Mouse (Mus musculus) neural tube, embryonic 14.5 days (tissue): Measurements from ENCODE around the gene Cntn2. TPM values are rescaled to one million over a fixed set of nuclear protein-coding genes. Genes with fewer than 3 reads are reported as not detected.

ENCODE experiments used
- ATAC-seq: fragments of 200-750 bp; cut with Nextera tagmentation; 2 replicates; pipeline ENCODE4 v1.8.0; 2017; ENCODE audit warnings: low read depth, mild to moderate bottlenecking, moderate TSS enrichment, moderate library complexity
- H3K27ac ChIP-seq: fragments of 300-500 bp; sonication (generic); 2 replicates; pipeline ENCODE4 v1.5.1; 2014; ENCODE audit warnings: low read depth, mild to moderate bottlenecking, control low read depth, low read length, moderate library complexity, mixed read lengths
- H3K27me3 ChIP-seq: fragments of 300-500 bp; sonication (generic); 2 replicates; pipeline ENCODE4 v1.6.1; 2014; ENCODE audit warnings: low read length; ENCODE audit not compliant: control insufficient read depth, insufficient read depth
- H3K36me3 ChIP-seq: fragments of 300-500 bp; sonication (generic); 2 replicates; pipeline ENCODE4 v1.6.1; 2014; ENCODE audit warnings: low read length, mixed read lengths; ENCODE audit not compliant: control insufficient read depth, insufficient read depth
- H3K4me1 ChIP-seq: fragments of 300-500 bp; sonication (generic); 2 replicates; pipeline ENCODE4 v1.6.1; 2014; ENCODE audit warnings: low read length; ENCODE audit not compliant: control insufficient read depth, insufficient read depth
- H3K4me2 ChIP-seq: fragments of 300-500 bp; sonication (generic); 2 replicates; pipeline ENCODE4 v1.6.1; 2014; ENCODE audit warnings: mild to moderate bottlenecking, low read depth, low read length, control low read depth
- H3K4me3 ChIP-seq: fragments of 300-500 bp; sonication (generic); 2 replicates; pipeline ENCODE4 v1.5.1; 2014; ENCODE audit warnings: low read depth, low read length, control low read depth, mixed read lengths
- H3K9ac ChIP-seq: fragments of 300-500 bp; sonication (generic); replicated peaks from 2 replicates; pipeline ENCODE4 v1.6.1; 2014; ENCODE audit warnings: low read depth, mild to moderate bottlenecking, control low read depth, low read length, mixed read lengths
- H3K9me3 ChIP-seq: fragments of 300-500 bp; sonication (generic); 2 replicates; pipeline ENCODE4 v1.6.1; 2016; ENCODE audit warnings: low read length; ENCODE audit not compliant: control insufficient read depth
- WGBS: fragments of 180-500 bp; shearing (Covaris S2); extraction: QIAGEN DNeasy Blood & Tissue Kit; methylation state at CpG from one replicate; pipeline ENCODE4 v1.1.7; 2014; 5-methylcytosine and 5-hydroxymethylcytosine counted together
- polyA plus RNA-seq: library from polyadenylated mRNA; unstranded; fragments of >200 nt; fragmentation: Nextera tagmentation; extraction: Ambion mirVana; gene quantifications from 2 replicates; pipeline ENCODE4 v1.2.1, GENCODE M21; 2014

The Cntn2 gene
- polyA plus RNA-seq, 1 experiment from 2014 or later: 18.5 TPM

- H3K36me3 ChIP-seq: peaks cover 17% of the 10 kb centered on the region
- no peak overlapping the region for H3K9ac ChIP-seq
- H3K9me3 ChIP-seq: no peaks in the 10 kb centered on the region
- H3K4me2 ChIP-seq: no peak overlapping the region
- H3K27me3 ChIP-seq: no peaks in the 10 kb centered on the region
- WGBS: 83% methylated on average over 5 of the region's 5 CpGs
- H3K27ac ChIP-seq: no peak overlapping the region
- no peak for ATAC-seq
- H3K4me3 ChIP-seq: no peak overlapping the region
- H3K4me1 ChIP-seq: 0 out of 2 replicates have a peak, but pooled peaks cover 3% of the 10 kb centered on the region
Observed at GRCm38 (mm10) chr1:132509771-132510170, 33.3 kb downstream of the Cntn2 start.

GRCm38 (mm10) chr1:132506656-132507055, 36.4 kb downstream of the Cntn2 start:
- H3K27me3 ChIP-seq: no peaks in the 10 kb centered on the region
- H3K4me3 ChIP-seq: no peak overlapping the region
- no peak for ATAC-seq
- no peaks in the 10 kb centered on the region for H3K9me3 ChIP-seq
- WGBS: 93% methylated on average over 7 of the region's 7 CpGs
- no peak overlapping the region for H3K9ac ChIP-seq
- H3K4me2 ChIP-seq: no peak overlapping the region
- H3K27ac ChIP-seq: no peak overlapping the region
- peaks cover 19% of the 10 kb centered on the region for H3K36me3 ChIP-seq
- H3K4me1 ChIP-seq: 0 out of 2 replicates have a peak, but pooled peaks cover 3% of the 10 kb centered on the region

- WGBS: 83% methylated on average over 7 of the region's 7 CpGs
- peaks cover 19% of the 10 kb centered on the region for H3K36me3 ChIP-seq
- no peaks in the 10 kb centered on the region for H3K9me3 ChIP-seq
- no peaks in the 10 kb centered on the region for H3K4me1 ChIP-seq
- H3K4me3 ChIP-seq: no peak within 1 kb of the TSS
- no peaks in the 10 kb centered on the region for H3K27me3 ChIP-seq
- H3K4me2 ChIP-seq: no peak within 1 kb of the TSS
- H3K9ac ChIP-seq: no peak within 1 kb of the TSS
- no peak within 1 kb of the TSS for H3K27ac ChIP-seq
- ATAC-seq: no peak
Observed at GRCm38 (mm10) chr1:132506058-132506457, 37.0 kb downstream of the Cntn2 start, which contains the start of gene Tmem81. Tmem81 (plus strand) TSS chr1:132506230.

- Histone ChIP-seq H3K9ac (no peak overlapping the region), H3K4me1 (no peaks in the 10 kb centered on the region), H3K36me3 (peaks cover 23% of the 10 kb centered on the region), H3K27me3 (no peaks in the 10 kb centered on the region), H3K4me2 (no peak overlapping the region), H3K4me3 (no peak overlapping the region), H3K9me3 (no peaks in the 10 kb centered on the region), H3K27ac (no peak overlapping the region)
- WGBS: 77% methylated on average over 5 of the region's 5 CpGs
- ATAC-seq: no peak
Observed at GRCm38 (mm10) chr1:132505155-132505554, 37.9 kb downstream of the Cntn2 start.

- Histone ChIP-seq H3K4me3 (no peak overlapping the region), H3K9me3 (no peaks in the 10 kb centered on the region), H3K27ac (no peak overlapping the region), H3K4me2 (no peak overlapping the region), H3K27me3 (no peaks in the 10 kb centered on the region), H3K4me1 (no peaks in the 10 kb centered on the region), H3K36me3 (peaks cover 26% of the 10 kb centered on the region), H3K9ac (no peak overlapping the region)
- ATAC-seq: no peak
- 89% methylated on average over 2 of the region's 2 CpGs for WGBS
Observed at GRCm38 (mm10) chr1:132500535-132500934, 42.5 kb downstream of the Cntn2 start.

- Histone ChIP-seq H3K4me2 (no peak overlapping the region), H3K4me3 (no peak overlapping the region), H3K27me3 (no peaks in the 10 kb centered on the region), H3K4me1 (peaks cover 5% of the 10 kb centered on the region; the same call in 1 of the 2 replicates), H3K36me3 (peaks cover 7% of the 10 kb centered on the region), H3K9ac (no peak overlapping the region), H3K27ac (no peak overlapping the region), H3K9me3 (no peaks in the 10 kb centered on the region)
- 92% methylated on average over 6 of the region's 6 CpGs for WGBS
- ATAC-seq: no peak
Observed at GRCm38 (mm10) chr1:132483759-132484158, 59.3 kb downstream of the Cntn2 start.

- no peak overlapping the region for H3K4me3 ChIP-seq
- H3K27ac ChIP-seq: no peak overlapping the region
- H3K4me1 ChIP-seq: peaks cover 10% of the 10 kb centered on the region
- no peak for ATAC-seq
- H3K4me2 ChIP-seq: no peak overlapping the region
- no peak overlapping the region for H3K9ac ChIP-seq
- H3K27me3 ChIP-seq: no peaks in the 10 kb centered on the region
- 94% methylated on average over 3 of the region's 3 CpGs for WGBS
- no peaks in the 10 kb centered on the region for H3K9me3 ChIP-seq
- peaks cover 7% of the 10 kb centered on the region for H3K36me3 ChIP-seq
Observed at GRCm38 (mm10) chr1:132483234-132483633, 59.8 kb downstream of the Cntn2 start.

- Histone ChIP-seq H3K36me3 (peaks cover 2% of the 10 kb centered on the region), H3K4me1 (peaks cover 16% of the 10 kb centered on the region), H3K4me2 (no peak overlapping the region), H3K9ac (no peak overlapping the region), H3K4me3 (no peak overlapping the region), H3K27me3 (no peaks in the 10 kb centered on the region), H3K9me3 (no peaks in the 10 kb centered on the region), H3K27ac (no peak overlapping the region)
- WGBS: 85% methylated on average over 2 of the region's 2 CpGs
- ATAC-seq: no peak
Observed at GRCm38 (mm10) chr1:132481619-132482018, 61.4 kb downstream of the Cntn2 start.

- no peak overlapping the region for H3K4me3 ChIP-seq
- no peaks in the 10 kb centered on the region for H3K36me3 ChIP-seq
- no peak overlapping the region for H3K9ac ChIP-seq
- H3K27ac ChIP-seq: no peak overlapping the region
- WGBS: 86% methylated on average over 1 of the region's 1 CpGs
- H3K27me3 ChIP-seq: no peaks in the 10 kb centered on the region
- H3K9me3 ChIP-seq: no peaks in the 10 kb centered on the region
- no peak overlapping the region for H3K4me2 ChIP-seq
- no peak for ATAC-seq
- peaks cover 24% of the 10 kb centered on the region for H3K4me1 ChIP-seq
Observed at GRCm38 (mm10) chr1:132479438-132479837, 63.6 kb downstream of the Cntn2 start.
